Mouse (Mus musculus): Measurements from ENCODE around the gene Zfp637.
"Not testable (repeated sequence)": the region's sequence is repeated elsewhere in the genome, so short reads cannot be mapped to it uniquely, and the experiment has no call there.

Zfp637 gene

GRCm38 (mm10) chr6:117840686-117841510 lies at the start of gene Zfp637:
Gene Zfp637 (plus strand): TSS chr6:117841180.
- DNase-seq, result peak; percentile 87 to 91

- no peak for DNase-seq
Measured at GRCm38 (mm10) chr6:117795251-117795650, 45.7 kb upstream of the Zfp637 start.

- DNase-seq, result no peak
Measured at GRCm38 (mm10) chr6:117800824-117801223, 40.2 kb upstream of the Zfp637 start.

- no peak for DNase-seq
Measured at GRCm38 (mm10) chr6:117801801-117802200, 39.2 kb upstream of the Zfp637 start.

- no peak for DNase-seq
Measured at GRCm38 (mm10) chr6:117807756-117808155, 33.2 kb upstream of the Zfp637 start.

GRCm38 (mm10) chr6:117809816-117810215 lies 31.2 kb upstream of the Zfp637 start:
- no peak for DNase-seq

- no peak for DNase-seq
Measured at GRCm38 (mm10) chr6:117810717-117811116, 30.3 kb upstream of the Zfp637 start.

GRCm38 (mm10) chr6:117811256-117811655 lies 29.7 kb upstream of the Zfp637 start:
- DNase-seq, result no peak

- no peak for DNase-seq
Measured at GRCm38 (mm10) chr6:117814681-117815080, 26.3 kb upstream of the Zfp637 start.

GRCm38 (mm10) chr6:117817108-117817541 lies 23.9 kb upstream of the Zfp637 start:
- DNase-seq, result no peak

- no peak for DNase-seq
Measured at GRCm38 (mm10) chr6:117820327-117820726, 20.7 kb upstream of the Zfp637 start.

- peak; percentile 47 to 48 for DNase-seq
Measured at GRCm38 (mm10) chr6:117825369-117825768, 15.6 kb upstream of the Zfp637 start.

- peak in 1 of 2 experiments; percentile 65 for DNase-seq
Measured at GRCm38 (mm10) chr6:117828273-117828672, 12.7 kb upstream of the Zfp637 start.

GRCm38 (mm10) chr6:117841511-117841955 lies 553 bp downstream of the Zfp637 start:
- DNase-seq, result no peak

GRCm38 (mm10) chr6:117844597-117844996 lies 3.6 kb downstream of the Zfp637 start:
- no peak for DNase-seq

GRCm38 (mm10) chr6:117846671-117847070 lies 5.7 kb downstream of the Zfp637 start:
- not testable (repeated sequence) for DNase-seq

- DNase-seq, result no peak
Measured at GRCm38 (mm10) chr6:117847772-117848171, 6.8 kb downstream of the Zfp637 start.

- DNase-seq, result no peak
Measured at GRCm38 (mm10) chr6:117848577-117848976, 7.6 kb downstream of the Zfp637 start.

GRCm38 (mm10) chr6:117851747-117852146 lies 10.8 kb downstream of the Zfp637 start:
- peak in 1 of 2 experiments; percentile 15 for DNase-seq

- DNase-seq, result no peak
Measured at GRCm38 (mm10) chr6:117857990-117858389, 17.0 kb downstream of the Zfp637 start.

- DNase-seq, result no peak
Measured at GRCm38 (mm10) chr6:117861848-117862247, 20.9 kb downstream of the Zfp637 start, which contains the start of gene Zfp239. Gene Zfp239 (plus strand): TSS chr6:117862100.

GRCm38 (mm10) chr6:117862465-117862864 lies 21.5 kb downstream of the Zfp637 start:
- no peak for DNase-seq

- peak in 1 of 2 experiments; percentile 36 for DNase-seq
Measured at GRCm38 (mm10) chr6:117862899-117863620, 22.1 kb downstream of the Zfp637 start.

- DNase-seq, result no peak
Measured at GRCm38 (mm10) chr6:117863751-117864150, 22.8 kb downstream of the Zfp637 start.

Data from kidney, adult 8-10 months (tissue).